Mouse (Mus musculus): Measurements from ENCODE around the gene Mtf2.
"Not testable (repeated sequence)": the region's sequence is repeated elsewhere in the genome, so short reads cannot be mapped to it uniquely, and the experiment has no call there.

Mtf2 gene
- long read RNA-seq, experiment 1, partial matches to known transcripts, result 8 of 11 reads
- long read RNA-seq, experiment 1, other reads (novel, unspliced or antisense), result 3 of 11 reads
- long read RNA-seq, experiment 2, full-length matches to known transcripts, result 3 of 14 reads
- long read RNA-seq, experiment 2, partial matches to known transcripts, result 8 of 14 reads
- long read RNA-seq, experiment 2, other reads (novel, unspliced or antisense), result 3 of 14 reads

DNA sequence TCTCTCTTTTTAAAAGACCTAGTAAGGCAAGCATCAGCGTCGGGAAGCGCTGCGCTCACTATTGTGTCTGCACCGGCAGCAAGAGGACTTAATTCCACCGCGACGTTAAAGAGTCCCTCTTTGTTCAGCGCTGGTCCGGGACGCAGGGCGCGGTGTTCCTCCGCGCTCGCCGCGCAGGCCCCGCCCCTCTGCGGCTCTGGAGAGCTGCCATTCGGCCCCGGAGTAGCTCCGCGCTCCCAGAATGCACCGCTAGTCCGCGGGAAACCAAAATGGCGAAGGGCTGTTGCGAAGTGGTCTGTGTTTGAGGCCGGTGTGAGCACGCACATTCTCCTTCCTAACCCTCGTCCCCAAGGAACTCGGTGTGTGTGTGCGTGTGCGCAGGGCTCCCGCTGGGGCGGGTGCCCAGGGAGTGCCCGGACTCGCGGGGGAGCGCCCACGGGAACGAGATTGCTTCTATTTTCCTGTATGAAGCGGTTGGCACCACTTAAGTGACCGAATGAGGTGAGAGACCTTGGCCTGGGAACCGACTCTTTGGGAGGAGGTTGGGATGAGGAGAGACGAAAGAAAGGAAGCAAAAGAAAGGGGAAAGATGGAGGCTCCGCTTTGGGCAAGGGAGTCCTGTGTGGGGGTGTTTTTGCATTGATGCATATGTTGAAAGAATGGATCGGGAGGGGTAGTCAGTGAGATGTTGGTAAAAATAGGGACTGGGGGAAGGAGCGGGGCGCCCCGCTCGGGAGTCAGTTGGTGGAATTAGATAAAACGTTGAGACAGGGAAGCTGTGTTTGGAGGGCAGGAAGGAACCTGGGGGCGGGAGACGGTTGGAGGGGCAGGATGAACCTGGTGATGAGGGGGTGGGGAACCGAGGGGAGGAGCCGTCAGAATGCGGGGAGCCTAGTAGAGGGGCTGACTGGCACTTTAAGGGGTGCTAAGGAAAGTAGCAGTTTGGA lies at the start of gene Mtf2:
TSS of gene Mtf2 (plus strand) at position 210 of the 947 bp plus-strand sequence.
- intact Hi-C loops (cut with DNase I), result no loop called here

DNA sequence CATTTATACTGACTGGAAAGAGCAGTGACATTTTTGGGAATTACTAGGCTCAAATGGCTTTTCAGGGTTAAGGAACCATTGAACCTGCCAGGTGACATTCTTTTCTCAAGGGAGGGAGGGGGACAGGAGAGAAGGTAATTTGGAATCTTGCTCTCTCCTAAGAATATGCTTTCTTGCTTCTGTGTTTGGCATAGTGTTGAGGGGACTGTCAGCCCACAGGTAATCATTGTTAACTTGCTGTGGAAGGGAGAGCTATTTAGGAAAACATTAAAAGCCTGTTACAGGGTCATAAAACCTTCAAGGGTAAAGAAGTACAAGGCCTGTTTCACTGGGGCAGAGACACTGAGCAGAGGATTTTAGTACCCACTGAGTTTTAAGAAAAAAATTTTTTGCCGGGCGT lies 48.2 kb upstream of the Mtf2 start:
- intact Hi-C loops (cut with DNase I), result no loop called here

DNA sequence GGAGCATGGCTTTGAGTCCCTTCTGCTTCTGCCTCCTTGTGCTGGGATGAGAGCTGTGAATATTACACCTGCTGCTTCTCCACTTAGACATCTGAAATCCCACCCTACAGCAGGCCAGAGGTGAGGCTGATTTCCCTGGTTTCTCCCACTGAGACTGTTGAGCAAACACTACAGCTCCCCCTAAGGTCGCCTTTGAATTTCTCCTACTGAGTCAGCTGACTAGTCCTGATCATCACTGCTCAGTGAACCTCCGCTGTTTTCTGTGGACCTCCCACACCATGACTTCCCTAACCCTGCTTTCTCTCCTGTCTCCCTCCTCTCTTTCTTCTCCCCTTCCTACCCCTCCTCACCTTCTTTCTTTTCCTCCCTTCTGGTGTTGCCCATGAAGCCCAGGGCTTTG lies 46.1 kb upstream of the Mtf2 start:
- intact Hi-C loops (cut with DNase I), result no loop called here

DNA sequence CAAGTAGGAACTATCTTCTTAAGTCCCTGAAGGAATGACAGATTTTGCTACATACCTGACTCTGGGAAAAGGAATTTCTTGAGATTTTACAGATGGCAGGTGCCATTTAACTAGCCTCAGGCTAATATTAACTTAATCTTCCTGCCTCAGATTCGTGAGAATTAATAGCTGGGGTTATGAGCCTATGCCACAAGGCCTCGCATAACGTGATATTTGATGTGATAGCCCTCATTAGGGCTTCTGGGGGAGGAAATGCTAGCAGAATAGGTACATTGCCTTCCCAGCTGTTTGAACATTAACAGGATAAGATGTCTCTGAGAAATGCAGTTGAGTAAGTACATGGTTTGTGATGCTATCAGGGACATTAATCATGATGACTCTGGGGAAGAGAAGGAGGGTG lies 44.1 kb upstream of the Mtf2 start:
- intact Hi-C loops (cut with DNase I), result no loop called here

DNA sequence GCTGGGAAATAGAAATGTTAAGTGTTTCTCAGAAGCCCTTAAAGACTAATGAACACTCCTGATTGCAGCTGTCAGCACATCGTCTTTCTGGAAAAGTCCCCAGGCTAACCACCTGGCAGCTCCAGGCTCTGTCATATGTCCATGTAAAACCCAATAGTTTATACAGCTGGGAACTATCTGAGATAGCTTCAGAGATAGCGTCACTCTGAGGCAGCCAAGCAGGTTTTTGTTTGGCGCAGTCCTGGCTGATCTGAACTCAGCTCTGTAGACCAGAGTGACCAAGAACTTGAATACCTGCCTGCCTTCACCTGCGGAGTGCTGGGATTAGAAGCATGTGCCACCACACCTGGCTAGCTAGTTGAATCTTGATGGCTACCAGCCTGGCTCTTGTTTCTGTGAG lies 37.2 kb upstream of the Mtf2 start:
- intact Hi-C loops (cut with DNase I), result loop anchor here (5.0 kb wide), 1 partner anchor 106 kb away; no protein-coding TSS in a partner anchor

DNA sequence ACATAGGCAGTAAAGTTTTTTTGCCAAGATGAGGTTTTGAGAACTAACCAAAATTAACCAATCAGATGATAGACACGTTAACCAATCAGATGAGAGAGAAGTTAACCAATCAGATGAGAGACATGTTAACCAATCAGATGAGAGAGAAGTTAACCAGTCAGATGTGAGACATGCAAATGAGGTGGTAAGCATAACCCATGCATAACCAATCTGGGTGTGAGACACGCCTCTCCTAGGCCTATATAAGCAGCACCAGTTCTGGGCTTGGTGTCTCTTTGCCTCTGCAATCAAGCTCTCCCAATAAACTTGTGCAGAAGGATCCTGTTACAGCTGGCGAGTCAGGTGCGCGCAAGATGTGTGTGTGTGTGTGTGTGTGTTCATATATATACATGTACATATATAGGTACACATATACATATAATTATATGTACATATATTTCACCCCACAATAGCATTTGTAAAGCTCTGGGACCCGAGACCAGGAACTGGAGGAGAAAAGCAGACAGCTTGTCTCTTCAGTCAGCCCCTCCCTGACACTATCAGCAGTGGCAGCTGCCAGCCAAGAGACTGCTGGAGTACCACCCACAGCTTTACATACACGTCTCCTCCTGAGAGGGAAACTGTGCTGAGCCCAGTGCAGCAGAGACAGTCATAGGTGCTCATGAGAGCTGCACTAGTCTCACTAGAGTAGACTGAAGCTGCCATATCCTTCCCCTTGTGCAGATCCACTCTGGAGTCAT lies 36.5 kb upstream of the Mtf2 start:
- intact Hi-C loops (cut with DNase I), result loop anchor here (5.0 kb wide), 1 partner anchor 107 kb away; no protein-coding TSS in a partner anchor

DNA sequence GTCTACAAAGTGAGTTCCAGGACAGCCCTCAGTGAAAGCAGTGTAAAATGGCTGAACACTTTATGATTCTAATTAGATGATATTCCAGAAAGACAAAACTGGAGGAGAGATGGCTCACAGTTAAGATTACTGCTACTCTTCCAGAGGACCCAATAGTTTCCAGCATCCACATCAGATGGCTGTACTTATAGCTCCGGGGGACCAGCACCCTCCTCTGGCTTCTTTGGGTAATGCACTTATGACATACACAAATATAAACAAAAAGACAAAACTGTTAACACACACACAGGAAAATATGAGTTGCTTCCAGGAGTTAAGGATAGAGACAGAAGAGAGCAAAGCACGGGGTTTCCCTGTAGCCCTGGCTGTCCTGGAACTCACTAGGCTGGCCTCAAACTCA lies 35.5 kb upstream of the Mtf2 start:
- intact Hi-C loops (cut with DNase I), result loop anchor here (5.0 kb wide), 2 partner anchors 108 to 132 kb away; no protein-coding TSS in a partner anchor

DNA sequence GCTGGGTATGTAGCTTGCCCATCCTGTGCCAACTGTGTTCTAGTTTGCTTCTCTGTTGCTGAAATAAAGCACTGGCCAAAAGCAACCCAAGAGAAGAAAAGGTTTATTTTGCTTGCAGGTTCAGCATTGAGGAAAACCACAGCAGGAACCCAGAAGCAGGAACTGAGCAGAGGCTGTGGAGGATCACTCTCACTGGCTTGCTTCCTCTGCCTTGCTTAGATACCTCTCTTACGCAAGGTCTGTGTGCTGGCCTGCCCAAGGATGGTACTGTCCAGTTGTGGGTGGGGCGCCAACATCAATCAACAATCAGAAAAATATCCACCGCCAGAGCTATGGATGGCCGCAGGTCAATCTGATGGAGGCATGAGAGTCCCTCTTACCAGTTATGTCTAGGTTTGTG lies 34.2 kb upstream of the Mtf2 start:
- intact Hi-C loops (cut with DNase I), result loop anchor here (5.0 kb wide), 1 partner anchor 131 kb away; no protein-coding TSS in a partner anchor

DNA sequence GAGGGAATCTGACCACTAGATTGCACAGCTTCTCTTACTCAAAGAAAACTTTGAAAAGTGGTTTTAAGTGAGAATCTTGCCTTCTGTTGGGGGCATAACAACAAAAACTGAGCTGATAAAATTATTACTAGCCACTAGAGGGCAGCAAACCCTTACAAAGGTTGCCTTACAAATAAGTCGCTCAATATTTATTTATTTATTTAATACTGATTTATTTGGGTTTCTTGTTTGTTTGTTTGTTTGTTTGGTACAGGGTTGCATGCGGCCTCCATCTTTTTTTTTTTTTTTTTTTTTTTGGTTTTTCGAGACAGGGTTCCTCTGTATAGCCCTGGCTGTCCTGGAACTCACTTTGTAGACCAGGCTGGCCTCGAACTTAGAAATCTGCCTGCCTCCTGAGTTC lies 31.3 kb upstream of the Mtf2 start:
- intact Hi-C loops (cut with DNase I), result loop anchor here (5.0 kb wide), 1 partner anchor 128 kb away; no protein-coding TSS in a partner anchor

DNA sequence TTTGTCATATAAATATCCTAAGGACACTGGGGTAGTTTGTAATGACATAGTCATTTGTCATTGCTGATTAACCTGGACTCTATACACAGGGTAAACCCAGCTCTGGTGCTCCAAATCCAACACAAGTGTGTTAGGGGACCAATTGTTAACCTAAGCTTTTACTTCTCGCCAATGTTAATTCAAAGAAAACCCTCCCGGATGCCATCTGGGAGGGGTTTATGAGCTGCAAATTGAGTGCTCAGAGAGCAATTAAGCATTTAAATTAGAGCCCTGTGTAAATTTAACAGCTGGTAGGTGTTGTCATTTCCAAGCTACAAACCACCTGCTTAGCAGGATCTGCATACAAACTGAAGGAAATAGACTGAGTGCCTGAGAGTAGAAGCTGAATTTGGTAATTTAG lies 30.0 kb upstream of the Mtf2 start:
- intact Hi-C loops (cut with DNase I), result loop anchor here (5.0 kb wide), 1 partner anchor 47 kb away; no protein-coding TSS in a partner anchor

DNA sequence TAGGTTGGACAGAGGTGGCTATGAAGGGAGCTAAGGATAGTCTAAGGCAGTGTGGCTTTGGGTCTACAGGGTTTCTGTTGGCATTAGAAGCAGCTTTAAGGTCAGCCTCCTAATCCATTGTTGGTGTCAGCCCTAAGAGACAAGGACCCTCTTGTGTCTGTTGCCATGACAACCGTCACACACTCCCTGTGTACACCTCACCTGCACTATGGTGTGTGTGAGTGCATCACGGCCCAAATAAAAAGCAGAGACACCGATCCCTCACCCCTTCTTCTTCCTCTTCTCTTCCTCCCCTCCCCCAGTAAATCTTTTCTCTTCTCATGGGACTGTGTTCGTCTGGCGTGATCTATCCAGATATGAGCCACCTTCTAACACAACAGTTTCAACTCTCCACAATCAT lies 23.4 kb upstream of the Mtf2 start:
- intact Hi-C loops (cut with DNase I), result no loop called here

DNA sequence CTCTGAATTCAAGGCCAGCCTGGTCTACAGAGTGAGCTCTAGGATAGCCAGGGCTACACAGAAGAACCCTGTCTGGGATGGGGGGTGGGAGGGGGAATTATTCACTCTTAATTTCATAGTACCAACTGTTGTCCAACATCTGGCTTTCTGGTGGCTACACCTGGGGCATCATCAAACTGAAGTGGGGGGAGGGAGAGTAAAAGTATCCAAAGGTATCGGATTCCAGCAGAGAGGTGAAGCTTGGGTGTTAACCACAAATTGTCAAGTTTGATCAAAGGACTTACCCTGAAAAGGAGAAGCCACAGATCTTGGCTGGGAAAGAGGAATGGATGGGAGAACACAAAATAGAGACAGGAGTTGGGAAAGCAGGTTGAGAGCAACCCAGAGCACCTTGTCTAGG lies 21.6 kb upstream of the Mtf2 start:
- intact Hi-C loops (cut with DNase I), result no loop called here

DNA sequence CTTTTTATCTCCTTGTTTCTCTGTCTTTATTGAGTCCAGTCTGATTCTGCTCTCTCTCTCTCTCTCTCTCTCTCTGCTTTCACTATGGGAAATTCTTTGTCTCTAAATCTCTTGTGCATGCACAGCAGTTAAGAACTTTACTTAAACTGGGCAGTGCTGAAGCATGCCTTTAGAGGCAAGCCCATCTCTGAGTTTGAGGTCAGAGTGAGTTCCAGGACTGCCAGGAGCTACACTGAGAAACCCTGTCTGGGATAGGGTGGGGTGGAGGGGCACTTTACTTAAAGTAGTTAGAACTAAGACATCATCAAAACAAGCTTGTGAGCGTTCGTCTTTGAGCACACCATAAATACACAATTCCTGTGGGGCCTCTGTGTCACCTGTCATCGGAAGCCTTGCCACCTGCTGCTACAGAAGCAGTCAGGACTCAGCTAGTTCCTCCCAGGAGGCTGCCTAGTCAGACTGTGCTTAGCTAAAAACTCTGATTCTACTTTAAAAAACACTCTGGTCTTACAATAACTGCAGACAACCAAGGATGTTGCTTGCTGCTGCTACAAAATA lies 15.7 kb upstream of the Mtf2 start:
- intact Hi-C loops (cut with DNase I), result no loop called here

DNA sequence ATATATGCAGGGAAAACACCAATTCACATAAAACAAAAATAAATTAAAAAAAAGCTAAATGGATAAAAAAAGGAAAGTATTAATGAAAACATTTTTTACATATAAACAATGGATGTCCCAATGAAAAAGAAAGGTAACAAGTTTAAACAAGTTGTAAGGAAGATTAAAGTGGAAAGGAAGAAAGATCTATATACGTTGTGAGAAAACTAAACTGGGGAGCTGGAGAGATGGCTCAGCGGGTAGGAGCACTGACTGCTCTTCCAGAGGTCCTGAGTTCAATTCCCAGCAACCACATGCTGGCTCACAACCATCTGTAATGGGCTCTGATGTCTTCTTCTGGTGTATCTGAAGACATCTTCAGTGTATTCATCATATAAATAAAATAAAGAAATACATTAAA lies 14.4 kb upstream of the Mtf2 start:
- intact Hi-C loops (cut with DNase I), result no loop called here

DNA sequence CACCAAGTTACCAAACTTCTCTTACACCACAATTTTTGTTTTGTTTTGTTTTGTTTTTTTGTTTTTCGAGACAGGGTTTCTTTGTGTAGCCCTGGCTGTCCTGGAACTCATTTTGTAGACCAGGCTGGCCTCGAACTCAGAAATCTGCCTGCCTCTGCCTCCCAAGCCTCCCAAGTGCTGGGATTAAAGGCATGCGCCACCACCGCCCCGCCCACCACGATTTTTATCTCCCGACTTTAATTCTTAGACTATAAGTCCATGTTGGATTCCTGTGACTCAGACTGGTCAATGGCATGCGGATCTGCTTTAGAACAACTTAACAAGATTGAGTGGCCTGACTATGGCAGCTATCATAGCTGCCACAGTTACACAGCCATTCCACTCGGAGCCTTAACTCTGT lies 13.7 kb upstream of the Mtf2 start:
- intact Hi-C loops (cut with DNase I), result not testable (repeated sequence)

DNA sequence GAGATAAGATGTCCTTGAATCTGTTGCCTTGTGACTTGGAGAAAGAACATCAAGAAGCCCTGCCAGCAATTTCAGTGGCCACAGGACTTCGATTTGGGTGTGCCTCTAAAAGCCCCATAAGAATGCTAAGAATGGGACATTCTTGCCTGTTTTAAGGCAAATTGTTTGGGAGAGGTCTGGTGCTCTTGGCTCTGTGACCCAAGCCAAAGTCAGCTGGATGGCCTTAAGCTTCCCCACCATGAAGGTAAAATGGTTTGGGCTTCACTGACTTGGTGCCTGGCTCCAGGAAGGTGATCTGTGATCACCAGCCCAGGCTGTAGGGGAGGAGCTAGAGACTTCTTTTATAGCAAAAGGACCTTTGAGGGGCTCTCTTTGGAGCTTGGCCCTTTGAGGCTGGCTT lies 13.3 kb upstream of the Mtf2 start:
- intact Hi-C loops (cut with DNase I), result no loop called here

DNA sequence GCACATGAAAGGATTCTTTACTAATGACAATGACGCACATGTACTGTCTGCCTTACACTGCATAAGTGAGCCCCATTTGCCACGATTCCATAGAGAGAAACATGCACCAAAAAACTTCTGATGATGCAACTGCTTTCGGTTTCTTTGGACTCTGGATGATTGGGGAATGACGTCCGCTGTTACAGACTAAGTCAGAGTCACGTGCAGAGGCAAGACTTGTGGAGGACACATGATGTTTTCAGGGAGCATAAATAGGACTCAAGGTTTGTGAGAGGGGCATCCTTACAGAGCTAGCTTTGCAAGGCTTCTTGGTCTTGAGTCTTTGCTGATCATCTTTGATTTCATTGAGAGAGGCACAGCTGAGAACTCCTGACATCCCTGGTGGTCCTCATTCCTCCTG lies 11.9 kb upstream of the Mtf2 start:
- intact Hi-C loops (cut with DNase I), result no loop called here

DNA sequence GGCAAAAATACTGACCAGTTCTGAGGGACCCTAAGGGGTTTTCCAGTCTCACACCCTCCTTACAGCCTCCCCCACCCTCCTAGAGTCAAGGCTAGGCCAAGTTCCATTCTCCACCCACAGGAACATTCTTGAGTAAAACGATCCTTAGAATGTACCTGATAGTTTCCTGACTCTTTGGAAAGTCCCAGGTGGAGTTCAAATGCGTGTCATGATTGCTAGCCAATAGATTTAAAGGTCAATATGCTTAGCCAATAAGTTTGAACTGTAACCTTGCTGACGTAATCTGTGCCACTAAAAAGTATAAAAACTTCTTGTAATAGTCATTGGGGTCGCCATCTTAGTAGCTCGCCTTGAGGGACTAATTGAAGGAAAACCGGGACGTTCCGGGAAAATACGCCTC lies 5.1 kb upstream of the Mtf2 start:
- intact Hi-C loops (cut with DNase I), result no loop called here

DNA sequence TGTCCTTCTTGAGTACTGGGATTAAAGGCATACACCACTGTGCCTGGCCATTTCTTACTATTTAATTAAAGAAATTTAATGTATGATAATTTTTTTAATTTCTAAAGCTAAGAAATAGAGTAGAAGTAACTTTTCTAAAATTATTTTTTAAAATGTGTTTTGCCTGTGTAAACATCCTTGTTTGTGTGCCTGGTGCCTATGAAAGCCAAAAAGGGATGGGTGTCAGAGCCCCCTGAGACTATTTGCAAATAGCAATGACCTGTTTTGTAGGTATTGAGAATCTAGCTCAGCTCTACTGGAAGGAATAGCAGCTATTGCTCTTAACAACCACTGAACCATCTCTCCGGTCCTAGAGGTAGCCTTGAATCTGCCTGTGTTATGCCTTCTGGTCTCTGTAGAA lies 6.8 kb downstream of the Mtf2 start:
- intact Hi-C loops (cut with DNase I), result no loop called here

DNA sequence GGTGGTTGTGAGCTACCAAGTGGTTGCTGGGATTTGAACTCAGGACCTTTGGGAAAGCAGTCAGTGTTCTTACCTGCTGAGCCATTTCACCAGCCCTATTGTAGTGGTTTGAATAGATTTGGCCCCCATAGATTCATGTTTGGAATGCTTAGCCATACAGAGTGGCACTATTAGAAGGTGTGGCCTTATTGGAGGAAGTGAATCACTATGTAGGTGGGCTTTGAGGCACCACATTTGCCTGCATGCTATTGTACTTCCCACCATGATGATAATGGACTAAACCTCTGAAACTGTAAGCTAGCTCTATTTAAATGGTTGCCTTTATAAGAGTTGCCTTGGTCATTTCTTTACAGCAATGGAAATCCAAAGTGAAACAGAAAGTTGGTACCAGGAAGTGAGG lies 10.8 kb downstream of the Mtf2 start:
- intact Hi-C loops (cut with DNase I), result no loop called here

DNA sequence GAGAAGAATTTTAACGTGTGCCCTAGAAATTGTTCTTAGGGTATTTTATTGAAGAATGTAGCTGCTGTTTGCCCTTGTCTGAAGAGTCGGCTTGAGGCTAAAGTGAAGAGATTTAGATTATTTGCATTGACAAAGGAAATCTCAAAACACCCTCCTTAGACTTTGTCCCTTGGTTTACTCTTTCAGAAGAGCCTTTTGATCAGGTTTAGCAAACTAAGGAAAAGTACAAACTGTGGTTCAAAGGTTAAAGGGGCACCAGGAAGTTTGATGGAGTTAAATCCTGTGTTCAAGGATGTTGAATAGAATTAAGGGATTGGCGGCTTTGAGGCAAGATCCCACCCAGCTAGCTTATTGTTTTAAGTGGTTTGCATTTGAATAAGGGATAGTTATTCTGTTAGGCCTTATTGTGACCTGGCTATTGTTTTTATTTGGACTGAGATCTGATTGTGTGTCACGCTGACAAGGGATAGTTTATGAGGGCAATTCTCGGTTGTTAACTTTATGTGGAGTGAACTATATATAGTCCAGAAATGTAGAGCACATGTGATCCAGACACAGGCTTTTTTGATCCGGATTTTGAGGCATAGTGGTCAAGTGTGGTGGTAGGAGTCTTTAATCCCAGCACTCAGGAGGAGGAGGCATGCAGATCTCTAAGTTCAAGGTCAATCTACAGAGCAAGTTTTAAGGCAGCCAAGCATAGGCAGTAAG lies 11.5 kb downstream of the Mtf2 start:
- intact Hi-C loops (cut with DNase I), result no loop called here
